Mouse (Mus musculus): ENCODE data around the gene Arrdc3.

The Arrdc3 gene

GRCm38 (mm10) chr13:80921593-80922327 is 38.6 kb downstream of the Arrdc3 start:
- no peak for DNase-seq (ENCODE audit: low spot score)

- no peak for DNase-seq (ENCODE audit: low spot score)
These were observed 45.0 kb downstream of the Arrdc3 start for GRCm38 (mm10) chr13:80928187-80928586.

- no peak for DNase-seq (ENCODE audit: low spot score)
These were observed 46.8 kb downstream of the Arrdc3 start for GRCm38 (mm10) chr13:80930030-80930429.

GRCm38 (mm10) chr13:80932816-80933402 is 49.7 kb downstream of the Arrdc3 start:
- DNase-seq (ENCODE audit: low spot score) = no peak

- DNase-seq (ENCODE audit: low spot score) = no peak
These were observed 53.2 kb downstream of the Arrdc3 start for GRCm38 (mm10) chr13:80936426-80936825.

- DNase-seq (ENCODE audit: low spot score) = no peak
These were observed 56.0 kb downstream of the Arrdc3 start for GRCm38 (mm10) chr13:80939228-80939627.

GRCm38 (mm10) chr13:80939866-80940265 is 56.7 kb downstream of the Arrdc3 start:
- DNase-seq (ENCODE audit: low spot score) = no peak

GRCm38 (mm10) chr13:80940421-80940820 is 57.2 kb downstream of the Arrdc3 start:
- DNase-seq (ENCODE audit: low spot score) = no peak

GRCm38 (mm10) chr13:80940860-80941630 is 57.9 kb downstream of the Arrdc3 start:
- no peak for DNase-seq (ENCODE audit: low spot score)

GRCm38 (mm10) chr13:80944532-80944931 is 61.3 kb downstream of the Arrdc3 start:
- no peak for DNase-seq (ENCODE audit: low spot score)
